Mouse (Mus musculus): ENCODE data around the gene Ppp1r36. TPM values are rescaled to one million over a fixed set of nuclear protein-coding genes. Genes with fewer than 3 reads are reported as not detected.

Gene Ppp1r36
- polyA plus RNA-seq, 1 experiment from 2014 or later: 9.1 TPM

- ATAC-seq (ENCODE audit: low read depth): no peak
- Histone ChIP-seq H3K9me3 (ENCODE audit: control insufficient read depth, low read length) (no peaks in the 10 kb centered on the region), H3K36me3 (ENCODE audit: control insufficient read depth, insufficient read depth, low read length) (no peaks in the 10 kb centered on the region), H3K4me2 (ENCODE audit: low read depth, low read length) (no peak overlapping the region), H3K9ac (ENCODE audit: low read length) (no peak overlapping the region), H3K27me3 (ENCODE audit: control insufficient read depth, insufficient read depth, low read depth, low read length) (no peaks in the 10 kb centered on the region), H3K4me3 (ENCODE audit: low read length) (no peak overlapping the region), H3K4me1 (replicated peaks; ENCODE audit: control insufficient read depth, insufficient read depth, low read length) (peaks cover 8% of the 10 kb centered on the region), H3K27ac (ENCODE audit: low read length) (no peak overlapping the region)
- WGBS: 76% methylated on average over 8 of the region's 8 CpGs
Observed at GRCm38 (mm10) chr12:76474246-76474583, 56.9 kb downstream of the Ppp1r36 start.

- WGBS: 36% methylated on average over 2 of the region's 2 CpGs
- Histone ChIP-seq H3K36me3 (ENCODE audit: control insufficient read depth, insufficient read depth, low read length) (no peaks in the 10 kb centered on the region), H3K27ac (ENCODE audit: low read length) (no peak overlapping the region), H3K9me3 (ENCODE audit: control insufficient read depth, low read length) (no peaks in the 10 kb centered on the region), H3K4me3 (ENCODE audit: low read length) (no peak overlapping the region), H3K27me3 (ENCODE audit: control insufficient read depth, insufficient read depth, low read depth, low read length) (no peaks in the 10 kb centered on the region), H3K4me2 (ENCODE audit: low read depth, low read length) (no peak overlapping the region), H3K9ac (ENCODE audit: low read length) (no peak overlapping the region), H3K4me1 (replicated peaks; ENCODE audit: control insufficient read depth, insufficient read depth, low read length) (peaks cover 9% of the 10 kb centered on the region)
- ATAC-seq (ENCODE audit: low read depth): no peak
Observed at GRCm38 (mm10) chr12:76474802-76475201, 57.5 kb downstream of the Ppp1r36 start.

GRCm38 (mm10) chr12:76476146-76476545 is 58.8 kb downstream of the Ppp1r36 start:
- H3K4me3 ChIP-seq (ENCODE audit: low read length): no peak overlapping the region

GRCm38 (mm10) chr12:76478309-76479023 is 61.1 kb downstream of the Ppp1r36 start:
- Histone ChIP-seq H3K4me2 (ENCODE audit: low read depth, low read length) (peak overlapping the region; percentile 34), H3K4me1 (replicated peaks; ENCODE audit: control insufficient read depth, insufficient read depth, low read length) (peaks cover 13% of the 10 kb centered on the region), H3K27me3 (ENCODE audit: control insufficient read depth, insufficient read depth, low read depth, low read length) (no peaks in the 10 kb centered on the region), H3K36me3 (ENCODE audit: control insufficient read depth, insufficient read depth, low read length) (no peaks in the 10 kb centered on the region), H3K9me3 (ENCODE audit: control insufficient read depth, low read length) (no peaks in the 10 kb centered on the region), H3K4me3 (ENCODE audit: low read length) (no peak overlapping the region), H3K9ac (ENCODE audit: low read length) (no peak overlapping the region), H3K27ac (ENCODE audit: low read length) (no peak overlapping the region)
- WGBS: 19% methylated on average over 14 of the region's 14 CpGs
- ATAC-seq (ENCODE audit: low read depth): peak; percentile 19; the same call in 1 of the 2 replicates

More at GRCm38 (mm10) chr12:76476146-76476545, 58.8 kb downstream of the Ppp1r36 start:
- Histone ChIP-seq H3K9me3 (ENCODE audit: control insufficient read depth, low read length) (no peaks in the 10 kb centered on the region), H3K36me3 (ENCODE audit: control insufficient read depth, insufficient read depth, low read length) (no peaks in the 10 kb centered on the region), H3K9ac (ENCODE audit: low read length) (no peak overlapping the region), H3K4me2 (ENCODE audit: low read depth, low read length) (no peak overlapping the region), H3K27ac (ENCODE audit: low read length) (no peak overlapping the region), H3K27me3 (ENCODE audit: control insufficient read depth, insufficient read depth, low read depth, low read length) (no peaks in the 10 kb centered on the region), H3K4me1 (replicated peaks; ENCODE audit: control insufficient read depth, insufficient read depth, low read length) (peaks cover 13% of the 10 kb centered on the region)
- ATAC-seq (ENCODE audit: low read depth): no peak
- WGBS: 84% methylated on average over 1 of the region's 1 CpGs

- ATAC-seq (ENCODE audit: low read depth): 0 out of 2 replicates have a peak, but pooled peaks have one; percentile 9
- no peak overlapping the region for H3K4me3 ChIP-seq (ENCODE audit: low read length)
- no peak overlapping the region; the same call in 1 of the 2 replicates for H3K4me2 ChIP-seq (ENCODE audit: low read depth, low read length)
- H3K9ac ChIP-seq (ENCODE audit: low read length): no peak overlapping the region
- 36% methylated on average over 5 of the region's 5 CpGs for WGBS
- H3K36me3 ChIP-seq (ENCODE audit: control insufficient read depth, insufficient read depth, low read length): no peaks in the 10 kb centered on the region
- no peaks in the 10 kb centered on the region for H3K9me3 ChIP-seq (ENCODE audit: control insufficient read depth, low read length)
- no peak overlapping the region for H3K27ac ChIP-seq (ENCODE audit: low read length)
- peaks cover 13% of the 10 kb centered on the region for H3K4me1 ChIP-seq (replicated peaks; ENCODE audit: control insufficient read depth, insufficient read depth, low read length)
- no peaks in the 10 kb centered on the region for H3K27me3 ChIP-seq (ENCODE audit: control insufficient read depth, insufficient read depth, low read depth, low read length)
Observed at GRCm38 (mm10) chr12:76479174-76479573, 61.8 kb downstream of the Ppp1r36 start.

GRCm38 (mm10) chr12:76479836-76480495 is 62.6 kb downstream of the Ppp1r36 start:
- no peak overlapping the region for H3K27ac ChIP-seq (ENCODE audit: low read length)
- no peaks in the 10 kb centered on the region for H3K36me3 ChIP-seq (ENCODE audit: control insufficient read depth, insufficient read depth, low read length)
- H3K4me2 ChIP-seq (ENCODE audit: low read depth, low read length): no peak overlapping the region
- no peak overlapping the region for H3K4me3 ChIP-seq (ENCODE audit: low read length)
- 54% methylated on average over 4 of the region's 4 CpGs for WGBS
- no peaks in the 10 kb centered on the region for H3K9me3 ChIP-seq (ENCODE audit: control insufficient read depth, low read length)
- no peaks in the 10 kb centered on the region for H3K27me3 ChIP-seq (ENCODE audit: control insufficient read depth, insufficient read depth, low read depth, low read length)
- H3K4me1 ChIP-seq (replicated peaks; ENCODE audit: control insufficient read depth, insufficient read depth, low read length): peaks cover 17% of the 10 kb centered on the region
- ATAC-seq (ENCODE audit: low read depth): 0 out of 2 replicates have a peak, but pooled peaks have one; percentile 34
- H3K9ac ChIP-seq (ENCODE audit: low read length): no peak overlapping the region

GRCm38 (mm10) chr12:76482446-76482845 is 65.1 kb downstream of the Ppp1r36 start:
- peaks cover 23% of the 10 kb centered on the region for H3K4me1 ChIP-seq (replicated peaks; ENCODE audit: control insufficient read depth, insufficient read depth, low read length)
- no peak overlapping the region for H3K27ac ChIP-seq (ENCODE audit: low read length)
- H3K4me2 ChIP-seq (ENCODE audit: low read depth, low read length): no peak overlapping the region
- H3K36me3 ChIP-seq (ENCODE audit: control insufficient read depth, insufficient read depth, low read length): no peaks in the 10 kb centered on the region
- no peak overlapping the region for H3K4me3 ChIP-seq (ENCODE audit: low read length)
- no peak overlapping the region for H3K9ac ChIP-seq (ENCODE audit: low read length)
- no peak for ATAC-seq (ENCODE audit: low read depth)
- WGBS: 77% methylated on average over 2 of the region's 2 CpGs
- no peaks in the 10 kb centered on the region for H3K9me3 ChIP-seq (ENCODE audit: control insufficient read depth, low read length)
- H3K27me3 ChIP-seq (ENCODE audit: control insufficient read depth, insufficient read depth, low read depth, low read length): no peaks in the 10 kb centered on the region

- Histone ChIP-seq H3K4me1 (replicated peaks; ENCODE audit: control insufficient read depth, insufficient read depth, low read length) (peaks cover 23% of the 10 kb centered on the region), H3K4me3 (ENCODE audit: low read length) (no peak overlapping the region), H3K9me3 (ENCODE audit: control insufficient read depth, low read length) (no peaks in the 10 kb centered on the region), H3K9ac (ENCODE audit: low read length) (no peak overlapping the region), H3K27me3 (ENCODE audit: control insufficient read depth, insufficient read depth, low read depth, low read length) (no peaks in the 10 kb centered on the region), H3K27ac (ENCODE audit: low read length) (no peak overlapping the region), H3K4me2 (ENCODE audit: low read depth, low read length) (no peak overlapping the region), H3K36me3 (ENCODE audit: control insufficient read depth, insufficient read depth, low read length) (no peaks in the 10 kb centered on the region)
- WGBS: 78% methylated on average over 2 of the region's 2 CpGs
- no peak for ATAC-seq (ENCODE audit: low read depth)
Observed at GRCm38 (mm10) chr12:76482948-76483347, 65.6 kb downstream of the Ppp1r36 start.

GRCm38 (mm10) chr12:76484881-76485280 is 67.5 kb downstream of the Ppp1r36 start:
- H3K4me1 ChIP-seq (replicated peaks; ENCODE audit: control insufficient read depth, insufficient read depth, low read length): peaks cover 13% of the 10 kb centered on the region
- ATAC-seq (ENCODE audit: low read depth): peak; percentile 79
- H3K27me3 ChIP-seq (ENCODE audit: control insufficient read depth, insufficient read depth, low read depth, low read length): no peaks in the 10 kb centered on the region
- no peaks in the 10 kb centered on the region for H3K36me3 ChIP-seq (ENCODE audit: control insufficient read depth, insufficient read depth, low read length)
- H3K27ac ChIP-seq (ENCODE audit: low read length): no peak overlapping the region
- no peak overlapping the region; the same call in 1 of the 2 replicates for H3K9ac ChIP-seq (ENCODE audit: low read length)
- no peak overlapping the region for H3K4me2 ChIP-seq (ENCODE audit: low read depth, low read length)
- H3K4me3 ChIP-seq (ENCODE audit: low read length): no peak overlapping the region
- WGBS: 8% methylated on average over 4 of the region's 4 CpGs
- H3K9me3 ChIP-seq (ENCODE audit: control insufficient read depth, low read length): no peaks in the 10 kb centered on the region

All from lung, embryonic 16.5 days (tissue).